Mouse (Mus musculus) spleen, adult 2 months (tissue): Measurements from ENCODE around the gene Hspb11.

ENCODE experiments used
- CTCF ChIP-seq: fragments of 200-500 bp; IDR thresholded peaks from 2 replicates; pipeline ENCODE4 v1.5.1; 2011; ENCODE audit warnings: mild to moderate bottlenecking, inconsistent platforms; ENCODE audit not compliant: insufficient read depth, insufficient read length, insufficient replicate concordance; ENCODE audit errors: extremely low read depth
- POLR2A ChIP-seq: fragments of 200-500 bp; IDR thresholded peaks from 2 replicates; pipeline ENCODE4 v1.6.1; 2011; ENCODE audit warnings: low read depth, low read length, inconsistent platforms

GRCm38 (mm10) chr4:107221524-107221923 lies 31.9 kb upstream of the Hspb11 start:
- TF ChIP-seq CTCF (no peak), POLR2A (no peak)
